Mouse (Mus musculus) NIH3T3 (cell line): ENCODE data around the gene A530016L24Rik.

Experiments used
- DNase-seq: peaks from one replicate; pipeline ENCODE4 v3.0.0-alpha.2; 2012; ENCODE audit warnings: low read depth

Gene A530016L24Rik

GRCm38 (mm10) chr12:112503003-112503771 lies 13.9 kb downstream of the A530016L24Rik start:
- DNase-seq: peak; percentile 35

GRCm38 (mm10) chr12:112506267-112506666 lies 17.0 kb downstream of the A530016L24Rik start:
- DNase-seq: no peak

- no peak for DNase-seq
Measured at GRCm38 (mm10) chr12:112507264-112507663, 18.0 kb downstream of the A530016L24Rik start.

- no peak for DNase-seq
Measured at GRCm38 (mm10) chr12:112507984-112508383, 18.7 kb downstream of the A530016L24Rik start.

- peak; percentile 25 for DNase-seq
Measured at GRCm38 (mm10) chr12:112510365-112510732, 21.1 kb downstream of the A530016L24Rik start.

GRCm38 (mm10) chr12:112510733-112511372 lies 21.6 kb downstream of the A530016L24Rik start:
- DNase-seq: peak; percentile 29

- no peak for DNase-seq
Measured at GRCm38 (mm10) chr12:112514897-112515296, 25.6 kb downstream of the A530016L24Rik start.

GRCm38 (mm10) chr12:112516697-112517337 lies 27.6 kb downstream of the A530016L24Rik start, which contains the start of gene Tmem179:
Tmem179 (minus strand) TSS chr12:112516747.
- DNase-seq: peak; percentile 92

GRCm38 (mm10) chr12:112518105-112518504 lies 28.9 kb downstream of the A530016L24Rik start:
- DNase-seq: peak; percentile 43

- no peak for DNase-seq
Measured at GRCm38 (mm10) chr12:112533758-112534157, 44.5 kb downstream of the A530016L24Rik start.

- no peak for DNase-seq
Measured at GRCm38 (mm10) chr12:112537233-112537632, 48.0 kb downstream of the A530016L24Rik start.

- DNase-seq: no peak
Measured at GRCm38 (mm10) chr12:112538356-112538755, 49.1 kb downstream of the A530016L24Rik start.

- no peak for DNase-seq
Measured at GRCm38 (mm10) chr12:112539466-112539965, 50.3 kb downstream of the A530016L24Rik start.

- DNase-seq: no peak
Measured at GRCm38 (mm10) chr12:112540321-112540720, 51.1 kb downstream of the A530016L24Rik start.

- no peak for DNase-seq
Measured at GRCm38 (mm10) chr12:112541483-112542091, 52.3 kb downstream of the A530016L24Rik start.

- no peak for DNase-seq
Measured at GRCm38 (mm10) chr12:112542257-112542919, 53.1 kb downstream of the A530016L24Rik start.

- peak; percentile 97 for DNase-seq
Measured at GRCm38 (mm10) chr12:112542920-112543300, 53.7 kb downstream of the A530016L24Rik start.

GRCm38 (mm10) chr12:112543941-112544340 lies 54.7 kb downstream of the A530016L24Rik start:
- DNase-seq: no peak

- DNase-seq: no peak
Measured at GRCm38 (mm10) chr12:112544946-112545701, 55.9 kb downstream of the A530016L24Rik start.

GRCm38 (mm10) chr12:112546110-112546509 lies 56.9 kb downstream of the A530016L24Rik start:
- no peak for DNase-seq

GRCm38 (mm10) chr12:112549287-112549686 lies 60.0 kb downstream of the A530016L24Rik start:
- DNase-seq: no peak
